Mouse (Mus musculus) hindbrain, embryonic 10.5 days (tissue): ENCODE results near the gene Gja8. TPM values are rescaled to one million over a fixed set of nuclear protein-coding genes. Genes with fewer than 3 reads are reported as not detected.
A peak's percentile ranks its signal among the peaks of the same experiment; 100 is the strongest.

Experiments used
- DNase-seq: peaks from one replicate; pipeline ENCODE4 v3.0.0-alpha.2; 2017; ENCODE audit warnings: low spot score
- H3K27ac ChIP-seq: fragments of 300-500 bp; sonication (generic); 2 replicates; pipeline ENCODE4 v1.5.1; 2016; ENCODE audit warnings: mild to moderate bottlenecking, moderate library complexity
- H3K27me3 ChIP-seq: fragments of 300-500 bp; sonication (generic); 2 replicates; pipeline ENCODE4 v1.6.1; 2016; ENCODE audit warnings: mild to moderate bottlenecking; ENCODE audit not compliant: poor library complexity, insufficient read depth, severe bottlenecking
- H3K36me3 ChIP-seq: fragments of 300-500 bp; sonication (generic); 2 replicates; pipeline ENCODE4 v1.6.1; 2016; ENCODE audit warnings: mild to moderate bottlenecking, moderate library complexity
- H3K4me1 ChIP-seq: fragments of 300-500 bp; sonication (generic); replicated peaks from 2 replicates; pipeline ENCODE4 v1.6.1; 2016; ENCODE audit warnings: mild to moderate bottlenecking
- H3K4me3 ChIP-seq: fragments of 300-500 bp; sonication (generic); 2 replicates; pipeline ENCODE4 v1.5.1; 2016; ENCODE audit warnings: mild to moderate bottlenecking, moderate library complexity
- H3K9me3 ChIP-seq: fragments of 300-500 bp; sonication (generic); 2 replicates; pipeline ENCODE4 v1.6.1; 2016; ENCODE audit warnings: mild to moderate bottlenecking, moderate library complexity
- WGBS: fragments of 180-500 bp; shearing (Covaris S2); methylation state at CpG from one replicate; pipeline ENCODE4 v1.1.7; 2016; 5-methylcytosine and 5-hydroxymethylcytosine counted together
- polyA plus RNA-seq: library from polyadenylated mRNA; unstranded; fragments of >200 nt; fragmentation: Nextera tagmentation; extraction: Ambion mirVana; gene quantifications from 2 replicates; pipeline ENCODE4 v1.2.1, GENCODE M21; 2016

Gja8 gene
- not detected in 2 replicates for polyA plus RNA-seq

DNA sequence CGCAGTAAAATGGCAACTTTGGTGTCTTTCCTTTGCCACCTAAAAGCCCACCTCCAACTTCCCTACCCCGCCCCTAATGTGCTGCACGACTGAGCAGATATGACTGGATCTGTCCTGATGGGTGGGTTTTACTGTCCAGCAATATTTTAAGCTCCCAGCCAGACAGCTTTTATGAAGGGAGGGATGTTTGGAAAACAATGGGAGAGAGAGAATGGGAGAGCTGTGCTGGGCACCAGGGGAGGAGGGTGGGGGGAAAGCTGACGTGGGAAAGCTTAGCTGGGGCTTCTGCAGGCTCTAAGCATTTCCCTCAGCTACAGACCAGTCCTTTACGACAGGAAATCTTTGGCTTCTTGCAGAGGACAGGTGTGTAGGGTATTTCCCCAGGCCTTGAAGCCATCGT is at the start of gene Gja8:
Gene Gja8 (minus strand): TSS at position 101 of the 400 bp plus-strand sequence.
- 74% methylated on average over 6 of the region's 6 CpGs for WGBS
- Histone ChIP-seq H3K4me3 (no peak within 1 kb of the TSS), H3K27ac (no peak within 1 kb of the TSS), H3K9me3 (no peaks in the 10 kb centered on the region), H3K4me1 (peaks cover 9% of the 10 kb centered on the region), H3K36me3 (no peaks in the 10 kb centered on the region), H3K27me3 (peaks cover 25% of the 10 kb centered on the region)
- no peak for DNase-seq

DNA sequence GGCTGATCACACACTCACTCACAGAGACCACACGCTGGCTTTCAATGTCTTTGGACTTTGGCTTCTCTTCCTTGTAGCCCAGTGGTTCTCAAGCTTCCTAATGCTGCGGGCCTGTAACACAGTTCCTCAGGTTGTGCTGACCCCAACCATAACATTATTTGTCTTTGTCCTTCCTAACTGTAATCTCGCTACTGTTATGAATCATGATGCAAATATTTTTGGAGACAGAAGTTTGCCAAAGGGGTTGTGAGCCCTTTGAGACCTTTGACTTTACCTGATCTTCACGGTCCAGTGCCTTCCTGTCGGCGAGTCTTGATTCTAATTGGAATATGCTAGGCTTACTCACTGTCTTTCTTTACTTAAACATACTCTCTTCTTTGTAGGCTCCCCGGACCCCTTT is 48.6 kb upstream of the Gja8 start:
- no peaks in the 10 kb centered on the region for H3K9me3 ChIP-seq
- DNase-seq, result no peak
- H3K4me1 ChIP-seq, result no peaks in the 10 kb centered on the region
- no peaks in the 10 kb centered on the region for H3K27me3 ChIP-seq
- H3K4me3 ChIP-seq, result no peak overlapping the region
- WGBS, result 88% methylated on average over 7 of the region's 7 CpGs
- no peaks in the 10 kb centered on the region for H3K36me3 ChIP-seq
- H3K27ac ChIP-seq, result no peak overlapping the region

DNA sequence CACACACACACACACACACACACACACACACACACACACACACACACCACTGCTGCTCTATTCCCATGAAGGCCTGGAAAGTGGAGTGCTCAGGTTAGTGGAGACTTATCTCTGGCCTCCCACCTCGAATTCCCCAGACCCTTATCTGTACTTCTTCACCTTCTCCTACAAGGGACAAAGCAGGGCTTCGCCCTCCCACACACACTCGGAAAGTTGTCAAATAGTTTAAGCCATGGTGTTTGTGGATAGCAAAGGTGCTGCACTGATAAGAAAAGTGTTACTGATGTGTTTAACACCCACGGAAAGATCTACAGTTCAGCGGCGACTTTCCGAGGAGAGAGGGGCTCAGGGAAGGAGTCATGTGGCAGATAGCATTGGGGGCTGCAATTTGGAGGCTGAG is 45.2 kb upstream of the Gja8 start:
- Histone ChIP-seq H3K27me3 (no peaks in the 10 kb centered on the region), H3K9me3 (no peaks in the 10 kb centered on the region), H3K27ac (no peak overlapping the region), H3K4me3 (no peak overlapping the region), H3K36me3 (no peaks in the 10 kb centered on the region), H3K4me1 (no peaks in the 10 kb centered on the region)
- 60% methylated on average over 7 of the region's 7 CpGs for WGBS
- no peak for DNase-seq

DNA sequence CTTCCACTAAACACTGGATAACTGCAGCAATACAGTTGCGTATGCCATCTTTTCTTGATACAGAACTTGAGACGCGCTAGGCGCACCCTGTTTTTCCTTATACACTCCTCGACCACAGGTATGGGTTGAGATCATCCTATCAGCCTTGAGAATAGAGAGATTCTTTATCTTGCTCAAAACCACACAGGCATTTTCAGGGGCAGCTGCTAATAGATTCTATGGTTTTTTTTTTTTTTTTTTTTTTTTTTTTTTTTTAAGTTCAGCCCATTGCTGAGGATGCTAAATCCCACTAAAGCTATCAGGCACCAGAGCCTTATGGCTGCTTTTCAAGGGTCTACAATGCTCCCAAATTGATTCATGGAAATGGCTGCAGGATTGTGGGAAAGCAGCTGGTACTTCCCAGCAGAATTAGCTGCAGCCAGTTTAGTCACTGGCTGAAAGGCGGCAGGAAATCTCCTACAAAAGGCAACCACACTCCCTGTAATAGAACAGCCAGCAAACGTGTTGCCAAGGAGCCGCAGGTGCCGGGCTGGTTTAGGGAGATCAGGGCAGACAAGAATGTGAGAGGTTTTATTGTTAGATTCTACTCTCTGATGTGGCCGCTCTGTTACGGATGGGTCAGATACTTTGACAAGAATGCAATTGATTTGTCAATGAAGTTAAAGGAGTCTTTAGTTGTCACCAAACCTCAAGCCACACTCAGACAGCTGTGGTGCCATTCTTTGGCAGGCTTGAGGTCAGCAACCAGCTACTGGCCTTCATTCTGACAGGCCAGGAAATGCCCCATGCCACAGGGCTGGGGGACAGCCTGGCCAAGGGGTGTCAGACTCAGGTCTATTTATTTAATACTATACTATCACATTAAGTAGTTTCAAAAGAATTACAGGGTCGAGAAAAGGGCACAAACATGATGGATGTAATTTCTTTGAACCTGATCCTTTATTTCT is 37.5 kb upstream of the Gja8 start:
- Histone ChIP-seq H3K4me3 (no peak overlapping the region), H3K27ac (no peak overlapping the region), H3K36me3 (no peaks in the 10 kb centered on the region), H3K27me3 (0 out of 2 replicates have a peak, but pooled peaks cover 3% of the 10 kb centered on the region), H3K4me1 (peaks cover 13% of the 10 kb centered on the region), H3K9me3 (no peaks in the 10 kb centered on the region)
- DNase-seq, result peak; percentile 22
- WGBS, result 57% methylated on average over 12 of the region's 12 CpGs

DNA sequence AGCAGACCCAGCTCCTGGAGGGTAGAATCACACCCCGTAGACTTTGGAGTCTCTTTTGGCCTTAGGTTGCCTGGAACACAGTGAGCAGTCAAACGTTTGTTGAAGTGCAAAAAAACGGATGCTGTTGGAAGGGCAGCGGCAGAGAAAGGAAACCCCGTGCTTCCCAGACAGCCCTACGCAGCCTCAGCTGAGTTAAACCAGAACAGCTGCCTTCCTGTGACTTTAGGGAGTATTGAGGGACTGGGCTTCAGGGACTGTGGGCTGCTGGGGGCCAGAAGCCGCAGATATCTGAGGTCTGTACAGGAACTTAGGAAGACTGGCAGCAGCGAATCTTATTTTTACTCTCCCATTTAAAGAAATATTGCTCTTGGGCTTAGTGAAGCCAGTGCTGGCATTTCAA is 34.8 kb upstream of the Gja8 start:
- Histone ChIP-seq H3K36me3 (no peaks in the 10 kb centered on the region), H3K27ac (no peak overlapping the region), H3K4me3 (no peak overlapping the region), H3K9me3 (no peaks in the 10 kb centered on the region), H3K4me1 (peaks cover 13% of the 10 kb centered on the region), H3K27me3 (0 out of 2 replicates have a peak, but pooled peaks cover 3% of the 10 kb centered on the region)
- DNase-seq, result no peak
- 49% methylated on average over 8 of the region's 8 CpGs for WGBS

DNA sequence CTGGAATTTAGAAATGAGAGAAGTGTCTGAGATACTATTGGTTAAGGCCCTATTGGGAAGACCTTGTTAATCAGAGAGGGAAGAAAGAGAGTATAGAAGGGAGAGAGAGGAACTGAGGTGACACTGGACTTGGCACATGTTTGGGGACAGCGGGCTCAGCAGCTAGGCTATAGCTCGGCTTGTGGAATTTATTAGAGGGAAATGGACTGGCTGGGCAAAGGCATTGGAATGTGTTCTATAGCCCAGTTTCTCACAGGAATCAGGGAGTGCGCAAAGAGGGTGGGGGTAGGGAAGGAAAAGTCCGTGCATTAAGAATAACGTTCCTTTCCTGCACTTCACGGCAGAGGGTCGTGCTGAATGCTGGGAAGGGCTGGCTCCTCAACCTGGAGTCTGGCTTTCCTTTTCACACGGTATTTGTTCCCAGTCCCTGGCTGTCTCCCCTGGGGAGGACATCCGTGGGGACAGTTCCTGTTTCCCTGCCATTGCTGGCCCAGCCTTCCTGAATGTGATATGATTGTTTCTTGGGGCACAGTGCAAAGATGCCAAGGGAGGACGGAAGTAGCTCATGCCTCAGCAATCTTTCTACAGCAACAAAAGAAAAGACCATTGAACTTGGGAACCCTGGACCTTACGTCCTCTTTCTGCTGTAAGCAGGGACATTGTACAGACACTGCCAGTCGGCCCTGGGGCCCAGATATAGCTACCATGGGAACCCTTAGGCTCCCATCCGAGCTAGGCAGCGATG is 27.8 kb upstream of the Gja8 start:
- WGBS, result 55% methylated on average over 14 of the region's 14 CpGs
- Histone ChIP-seq H3K9me3 (no peaks in the 10 kb centered on the region), H3K36me3 (no peaks in the 10 kb centered on the region), H3K27me3 (no peaks in the 10 kb centered on the region), H3K27ac (no peak overlapping the region), H3K4me1 (peaks cover 6% of the 10 kb centered on the region; the same call in 1 of the 2 replicates), H3K4me3 (no peak overlapping the region)
- DNase-seq, result no peak

DNA sequence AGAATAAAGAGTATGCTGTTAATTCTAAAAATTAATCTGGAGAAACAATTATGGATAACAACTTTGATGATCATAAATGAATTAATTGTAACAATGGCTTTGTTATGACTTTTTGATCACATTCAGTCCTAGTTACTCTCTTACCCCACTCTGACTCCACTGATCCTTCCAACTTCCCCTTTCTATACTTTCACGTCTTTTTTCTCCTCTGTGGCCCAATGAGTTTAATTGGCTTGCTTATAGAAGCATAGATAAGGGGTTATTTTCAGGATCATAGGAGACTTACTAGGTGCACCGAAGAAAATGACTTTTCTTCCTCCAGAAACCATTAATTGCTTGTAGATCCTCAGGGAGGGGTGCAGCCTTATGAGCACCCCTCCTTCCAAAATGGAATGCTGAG is 16.9 kb upstream of the Gja8 start:
- H3K9me3 ChIP-seq, result 0 out of 2 replicates have a peak, but pooled peaks cover 2% of the 10 kb centered on the region
- WGBS, result 87% methylated on average over 2 of the region's 2 CpGs

DNA sequence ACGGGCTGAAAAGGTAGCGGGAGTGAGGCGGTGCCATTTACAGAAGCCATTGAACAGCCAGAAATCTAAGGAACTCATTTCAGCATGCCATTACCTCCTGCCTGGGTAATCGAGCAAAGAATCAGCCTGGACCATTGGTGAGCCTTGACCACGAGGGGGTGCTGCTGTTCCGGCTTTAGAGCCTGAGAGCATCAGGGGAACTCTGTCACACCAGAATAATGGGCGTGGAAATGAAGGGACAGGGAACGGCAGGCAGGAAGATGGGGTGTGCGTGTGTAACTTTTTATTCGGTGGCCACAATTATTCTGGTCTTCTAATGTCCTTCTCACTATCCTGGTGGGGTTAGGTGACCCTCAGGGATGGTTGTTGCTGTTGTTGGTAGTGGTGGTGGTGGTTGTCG is 12.9 kb upstream of the Gja8 start:
- 13% methylated on average over 11 of the region's 11 CpGs for WGBS
- H3K9me3 ChIP-seq, result 0 out of 2 replicates have a peak, but pooled peaks cover 2% of the 10 kb centered on the region
- peak overlapping the region; percentile 33 for H3K4me3 ChIP-seq
- H3K4me1 ChIP-seq, result peaks cover 29% of the 10 kb centered on the region
- DNase-seq, result peak; percentile 89
- no peaks in the 10 kb centered on the region for H3K36me3 ChIP-seq
- H3K27ac ChIP-seq, result 0 out of 2 replicates have a peak overlapping the region, but pooled peaks have one; percentile 40
- H3K27me3 ChIP-seq, result peaks cover 26% of the 10 kb centered on the region

More for the DNA sequence above, 16.9 kb upstream of the Gja8 start:
- Histone ChIP-seq H3K4me3 (no peak overlapping the region), H3K27ac (no peak overlapping the region), H3K27me3 (no peaks in the 10 kb centered on the region), H3K36me3 (no peaks in the 10 kb centered on the region), H3K4me1 (peaks cover 17% of the 10 kb centered on the region)
- DNase-seq, result no peak

DNA sequence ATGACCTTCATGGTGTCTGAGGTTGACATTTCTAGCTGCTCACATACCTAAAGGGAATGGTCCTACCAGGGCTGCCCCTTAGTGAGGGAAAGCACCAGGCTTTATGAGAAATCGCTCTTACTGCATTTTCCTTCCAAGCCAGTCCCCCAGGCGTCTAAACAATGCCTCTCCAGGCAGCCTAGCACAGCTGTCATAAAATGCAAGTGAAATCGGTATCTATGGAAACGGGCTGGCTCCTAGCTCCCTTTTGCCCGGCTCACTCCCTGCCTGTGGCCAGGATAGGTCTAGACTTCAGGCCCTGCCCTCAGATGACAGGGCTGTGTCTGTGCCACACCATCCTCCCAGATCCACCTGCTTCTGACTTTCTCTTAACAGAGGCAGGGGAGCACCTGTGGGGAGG is 11.8 kb upstream of the Gja8 start:
- H3K27me3 ChIP-seq, result peaks cover 37% of the 10 kb centered on the region
- peak overlapping the region; percentile 62 for H3K27ac ChIP-seq
- peak; percentile 47 for DNase-seq
- H3K4me3 ChIP-seq, result no peak overlapping the region
- H3K4me1 ChIP-seq, result peaks cover 31% of the 10 kb centered on the region
- 20% methylated on average over 5 of the region's 5 CpGs for WGBS
- H3K9me3 ChIP-seq, result no peaks in the 10 kb centered on the region
- no peaks in the 10 kb centered on the region for H3K36me3 ChIP-seq

DNA sequence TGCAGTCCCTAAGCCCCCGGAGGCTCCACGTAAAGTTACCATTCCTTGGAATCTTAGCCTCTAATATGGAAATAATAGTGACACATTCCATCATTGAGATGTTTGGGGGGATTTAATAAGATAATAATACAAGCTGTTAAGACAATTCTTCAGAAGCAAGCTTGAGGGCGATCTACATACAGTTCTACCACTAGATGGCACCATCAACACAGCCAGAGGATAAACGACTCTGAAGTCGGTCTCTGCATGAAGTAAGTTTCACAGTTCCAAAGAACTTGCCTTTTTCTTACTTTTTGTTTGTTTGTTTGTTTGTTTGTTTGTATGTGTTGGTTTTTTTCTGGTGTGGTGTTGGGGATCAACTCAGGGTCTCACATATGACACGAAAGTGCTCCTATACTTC is 10.4 kb upstream of the Gja8 start:
- Histone ChIP-seq H3K4me3 (no peak overlapping the region), H3K4me1 (peaks cover 44% of the 10 kb centered on the region), H3K27ac (no peak overlapping the region), H3K36me3 (no peaks in the 10 kb centered on the region), H3K9me3 (no peaks in the 10 kb centered on the region), H3K27me3 (peaks cover 43% of the 10 kb centered on the region)
- DNase-seq, result peak; percentile 33
- 15% methylated on average over 6 of the region's 6 CpGs for WGBS

DNA sequence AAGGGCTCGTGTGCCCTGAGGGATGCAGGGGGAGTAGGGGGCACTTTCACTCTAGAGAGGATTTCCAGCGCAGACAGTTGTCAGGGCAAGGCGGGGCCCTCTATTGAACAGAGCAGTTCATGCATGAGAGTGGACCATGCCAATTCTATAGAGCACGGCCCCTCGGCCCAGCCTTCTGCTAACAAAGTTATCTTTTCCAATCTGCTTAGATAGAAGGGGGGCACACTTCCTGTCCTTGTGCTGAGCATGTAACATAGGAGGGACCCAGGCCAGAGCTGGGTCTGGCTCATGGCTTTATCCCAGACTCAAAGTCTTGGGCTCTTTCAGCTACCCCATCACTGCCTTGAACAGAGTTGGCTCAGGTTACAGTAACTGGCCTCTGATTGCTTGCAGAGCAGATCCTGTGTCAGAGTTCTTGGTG is 5.5 kb upstream of the Gja8 start:
- Histone ChIP-seq H3K36me3 (no peaks in the 10 kb centered on the region), H3K9me3 (no peaks in the 10 kb centered on the region), H3K27ac (peak overlapping the region; percentile 13; the same call in 1 of the 2 replicates), H3K4me1 (peaks cover 27% of the 10 kb centered on the region), H3K4me3 (no peak overlapping the region), H3K27me3 (peaks cover 63% of the 10 kb centered on the region)
- WGBS, result 24% methylated on average over 5 of the region's 5 CpGs
- DNase-seq, result peak; percentile 56

DNA sequence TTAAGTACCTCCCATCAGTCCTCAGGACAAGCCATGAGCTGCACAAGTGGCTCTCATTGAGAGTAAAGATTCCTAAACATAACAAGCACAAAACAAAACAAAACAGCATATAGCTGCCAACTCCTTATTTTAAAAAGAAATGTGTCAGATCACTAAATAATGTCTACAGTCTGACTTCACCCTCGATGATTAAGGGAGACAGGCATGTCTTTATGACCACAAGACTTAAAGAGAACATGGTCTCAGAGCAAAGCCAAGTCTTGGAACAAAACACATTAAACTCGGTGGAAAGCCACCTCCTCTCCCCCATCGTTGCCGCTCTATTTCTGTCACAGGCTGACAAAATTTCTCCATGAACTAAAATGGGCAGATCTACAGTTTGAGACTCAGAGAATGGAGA is 1.2 kb downstream of the Gja8 start:
- Histone ChIP-seq H3K27ac (no peak overlapping the region), H3K4me1 (no peaks in the 10 kb centered on the region), H3K27me3 (peaks cover 14% of the 10 kb centered on the region), H3K9me3 (no peaks in the 10 kb centered on the region), H3K36me3 (no peaks in the 10 kb centered on the region), H3K4me3 (no peak overlapping the region)
- WGBS, result 88% methylated on average over 4 of the region's 4 CpGs
- DNase-seq, result no peak

DNA sequence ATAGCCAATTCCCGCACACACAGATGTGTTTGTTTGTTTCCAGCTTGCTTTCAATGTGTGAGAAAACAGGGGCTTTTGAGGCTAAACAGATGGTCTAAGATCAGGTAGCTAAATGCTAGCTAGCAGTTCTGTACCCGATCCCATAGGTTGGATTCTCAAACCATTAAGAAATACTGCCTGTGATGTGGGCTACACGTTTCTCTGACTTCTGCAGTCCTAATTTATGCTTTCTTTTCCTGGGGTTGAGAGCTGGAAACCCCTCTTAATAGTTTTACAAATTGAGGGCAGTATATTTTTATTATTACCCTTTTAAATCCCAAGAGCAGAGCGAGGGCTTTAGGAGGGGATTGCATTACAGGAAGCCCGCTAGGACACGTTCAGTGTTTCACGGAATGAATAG is 4.8 kb downstream of the Gja8 start:
- H3K9me3 ChIP-seq, result no peaks in the 10 kb centered on the region
- DNase-seq, result no peak
- H3K27ac ChIP-seq, result no peak overlapping the region
- no peak overlapping the region for H3K4me3 ChIP-seq
- no peaks in the 10 kb centered on the region for H3K27me3 ChIP-seq
- H3K36me3 ChIP-seq, result no peaks in the 10 kb centered on the region
- H3K4me1 ChIP-seq, result no peaks in the 10 kb centered on the region
- WGBS, result 84% methylated on average over 7 of the region's 7 CpGs
